Mouse (Mus musculus): ENCODE measurements around the gene Map2k4. TPM values are rescaled to one million over a fixed set of nuclear protein-coding genes. Genes with fewer than 3 reads are reported as not detected.

The Map2k4 gene
- polyA plus RNA-seq, 1 experiment from 2014 or later = 63.6 TPM

- ATAC-seq (ENCODE audit: insufficient number of reproducible peaks, low FRiP score, low TSS enrichment, low read depth) = no peak
- no peak overlapping the region for H3K9ac ChIP-seq
- H3K4me2 ChIP-seq = no peak overlapping the region
- H3K27me3 ChIP-seq = no peaks in the 10 kb centered on the region
- peaks cover 4% of the 10 kb centered on the region; the same call in 1 of the 2 replicates for H3K4me1 ChIP-seq
- WGBS = 83% methylated on average over 1 of the region's 1 CpGs
- no peaks in the 10 kb centered on the region for H3K36me3 ChIP-seq
- H3K27ac ChIP-seq = no peak overlapping the region
- no peak overlapping the region for H3K4me3 ChIP-seq
- H3K9me3 ChIP-seq = no peaks in the 10 kb centered on the region
These were observed 16.6 kb downstream of the Map2k4 start for GRCm38 (mm10) chr11:65771546-65771945.

- no peak overlapping the region for H3K9ac ChIP-seq
- no peak overlapping the region for H3K27ac ChIP-seq
- ATAC-seq (ENCODE audit: insufficient number of reproducible peaks, low FRiP score, low TSS enrichment, low read depth) = no peak
- no peak overlapping the region for H3K4me3 ChIP-seq
- H3K36me3 ChIP-seq = no peaks in the 10 kb centered on the region
- no peak overlapping the region for H3K4me2 ChIP-seq
- no peaks in the 10 kb centered on the region for H3K27me3 ChIP-seq
- 81% methylated on average over 5 of the region's 5 CpGs for WGBS
- H3K4me1 ChIP-seq = peaks cover 4% of the 10 kb centered on the region; the same call in 1 of the 2 replicates
- H3K9me3 ChIP-seq = no peaks in the 10 kb centered on the region
These were observed 18.1 kb downstream of the Map2k4 start for GRCm38 (mm10) chr11:65769990-65770389.

- H3K36me3 ChIP-seq = no peaks in the 10 kb centered on the region
- peaks cover 4% of the 10 kb centered on the region; the same call in 1 of the 2 replicates for H3K4me1 ChIP-seq
- no peak overlapping the region for H3K9ac ChIP-seq
- ATAC-seq (ENCODE audit: insufficient number of reproducible peaks, low FRiP score, low TSS enrichment, low read depth) = no peak
- H3K9me3 ChIP-seq = no peaks in the 10 kb centered on the region
- no peak overlapping the region for H3K4me3 ChIP-seq
- no peaks in the 10 kb centered on the region for H3K27me3 ChIP-seq
- no peak overlapping the region for H3K27ac ChIP-seq
- H3K4me2 ChIP-seq = no peak overlapping the region
These were observed 19.7 kb downstream of the Map2k4 start for GRCm38 (mm10) chr11:65768445-65768844.

GRCm38 (mm10) chr11:65760912-65761311 lies 27.2 kb downstream of the Map2k4 start:
- 91% methylated on average over 2 of the region's 2 CpGs for WGBS
- Histone ChIP-seq H3K36me3 (no peaks in the 10 kb centered on the region), H3K27me3 (no peaks in the 10 kb centered on the region), H3K9ac (no peak overlapping the region), H3K4me1 (no peaks in the 10 kb centered on the region), H3K4me3 (no peak overlapping the region), H3K4me2 (no peak overlapping the region), H3K9me3 (no peaks in the 10 kb centered on the region), H3K27ac (no peak overlapping the region)
- ATAC-seq (ENCODE audit: insufficient number of reproducible peaks, low FRiP score, low TSS enrichment, low read depth) = no peak

- H3K4me2 ChIP-seq = no peak overlapping the region
- 91% methylated on average over 1 of the region's 1 CpGs for WGBS
- no peak overlapping the region for H3K9ac ChIP-seq
- H3K27ac ChIP-seq = no peak overlapping the region
- no peaks in the 10 kb centered on the region for H3K27me3 ChIP-seq
- no peak for ATAC-seq (ENCODE audit: insufficient number of reproducible peaks, low FRiP score, low TSS enrichment, low read depth)
- no peaks in the 10 kb centered on the region for H3K9me3 ChIP-seq
- H3K4me3 ChIP-seq = no peak overlapping the region
- H3K4me1 ChIP-seq = no peaks in the 10 kb centered on the region
- peaks cover under 1% of the 10 kb centered on the region; the same call in 1 of the 2 replicates for H3K36me3 ChIP-seq
These were observed 28.7 kb downstream of the Map2k4 start for GRCm38 (mm10) chr11:65759350-65759749.

- no peak overlapping the region for H3K9ac ChIP-seq
- H3K27me3 ChIP-seq = no peaks in the 10 kb centered on the region
- no peak for ATAC-seq (ENCODE audit: insufficient number of reproducible peaks, low FRiP score, low TSS enrichment, low read depth)
- H3K4me3 ChIP-seq = no peak overlapping the region
- no peaks in the 10 kb centered on the region for H3K4me1 ChIP-seq
- 69% methylated on average over 4 of the region's 4 CpGs for WGBS
- H3K9me3 ChIP-seq = no peaks in the 10 kb centered on the region
- H3K27ac ChIP-seq = no peak overlapping the region
- peaks cover 4% of the 10 kb centered on the region; the same call in 1 of the 2 replicates for H3K36me3 ChIP-seq
- no peak overlapping the region for H3K4me2 ChIP-seq
These were observed 33.9 kb downstream of the Map2k4 start for GRCm38 (mm10) chr11:65754161-65754560.

GRCm38 (mm10) chr11:65753593-65753992 lies 34.5 kb downstream of the Map2k4 start:
- no peaks in the 10 kb centered on the region for H3K9me3 ChIP-seq
- H3K9ac ChIP-seq = no peak overlapping the region
- no peak overlapping the region for H3K4me2 ChIP-seq
- ATAC-seq (ENCODE audit: insufficient number of reproducible peaks, low FRiP score, low TSS enrichment, low read depth) = no peak
- H3K27ac ChIP-seq = no peak overlapping the region
- H3K27me3 ChIP-seq = no peaks in the 10 kb centered on the region
- H3K36me3 ChIP-seq = peaks cover 4% of the 10 kb centered on the region; the same call in 1 of the 2 replicates
- no peaks in the 10 kb centered on the region for H3K4me1 ChIP-seq
- no peak overlapping the region for H3K4me3 ChIP-seq
- 85% methylated on average over 2 of the region's 2 CpGs for WGBS

- no peak overlapping the region for H3K27ac ChIP-seq
- H3K4me3 ChIP-seq = no peak overlapping the region
- ATAC-seq (ENCODE audit: insufficient number of reproducible peaks, low FRiP score, low TSS enrichment, low read depth) = no peak
- 79% methylated on average over 3 of the region's 3 CpGs for WGBS
- H3K27me3 ChIP-seq = no peaks in the 10 kb centered on the region
- no peak overlapping the region for H3K4me2 ChIP-seq
- no peaks in the 10 kb centered on the region for H3K9me3 ChIP-seq
- no peak overlapping the region for H3K9ac ChIP-seq
- peaks cover 8% of the 10 kb centered on the region; the same call in 1 of the 2 replicates for H3K4me1 ChIP-seq
- H3K36me3 ChIP-seq = peaks cover 4% of the 10 kb centered on the region; the same call in 1 of the 2 replicates
These were observed 37.6 kb downstream of the Map2k4 start for GRCm38 (mm10) chr11:65750546-65750945.

GRCm38 (mm10) chr11:65747433-65747832 lies 40.7 kb downstream of the Map2k4 start:
- H3K36me3 ChIP-seq = no peaks in the 10 kb centered on the region
- H3K9ac ChIP-seq = no peak overlapping the region
- H3K4me3 ChIP-seq = no peak overlapping the region
- no peak overlapping the region for H3K27ac ChIP-seq
- no peak overlapping the region for H3K4me2 ChIP-seq
- H3K9me3 ChIP-seq = no peaks in the 10 kb centered on the region
- H3K4me1 ChIP-seq = peaks cover 9% of the 10 kb centered on the region; the same call in 1 of the 2 replicates
- H3K27me3 ChIP-seq = no peaks in the 10 kb centered on the region
- no peak for ATAC-seq (ENCODE audit: insufficient number of reproducible peaks, low FRiP score, low TSS enrichment, low read depth)

GRCm38 (mm10) chr11:65745707-65746333 lies 42.3 kb downstream of the Map2k4 start:
- peaks cover 9% of the 10 kb centered on the region; the same call in 1 of the 2 replicates for H3K4me1 ChIP-seq
- H3K9ac ChIP-seq = no peak overlapping the region
- no peaks in the 10 kb centered on the region for H3K36me3 ChIP-seq
- no peak overlapping the region for H3K4me3 ChIP-seq
- H3K9me3 ChIP-seq = no peaks in the 10 kb centered on the region
- no peaks in the 10 kb centered on the region for H3K27me3 ChIP-seq
- 81% methylated on average over 8 of the region's 8 CpGs for WGBS
- H3K4me2 ChIP-seq = no peak overlapping the region
- H3K27ac ChIP-seq = no peak overlapping the region
- no peak for ATAC-seq (ENCODE audit: insufficient number of reproducible peaks, low FRiP score, low TSS enrichment, low read depth)

GRCm38 (mm10) chr11:65743866-65744265 lies 44.2 kb downstream of the Map2k4 start:
- WGBS = 88% methylated on average over 3 of the region's 3 CpGs
- Histone ChIP-seq H3K4me1 (peaks cover 9% of the 10 kb centered on the region; the same call in 1 of the 2 replicates), H3K9me3 (no peaks in the 10 kb centered on the region), H3K27me3 (no peaks in the 10 kb centered on the region), H3K36me3 (no peaks in the 10 kb centered on the region), H3K4me3 (no peak overlapping the region), H3K4me2 (no peak overlapping the region), H3K9ac (no peak overlapping the region), H3K27ac (no peak overlapping the region)
- ATAC-seq (ENCODE audit: insufficient number of reproducible peaks, low FRiP score, low TSS enrichment, low read depth) = no peak

GRCm38 (mm10) chr11:65740811-65741210 lies 47.3 kb downstream of the Map2k4 start:
- no peak overlapping the region for H3K4me3 ChIP-seq
- no peaks in the 10 kb centered on the region for H3K27me3 ChIP-seq
- H3K9me3 ChIP-seq = no peaks in the 10 kb centered on the region
- H3K27ac ChIP-seq = no peak overlapping the region
- no peak overlapping the region for H3K9ac ChIP-seq
- 0 out of 2 replicates have a peak, but pooled peaks cover 3% of the 10 kb centered on the region for H3K4me1 ChIP-seq
- ATAC-seq (ENCODE audit: insufficient number of reproducible peaks, low FRiP score, low TSS enrichment, low read depth) = no peak
- no peaks in the 10 kb centered on the region for H3K36me3 ChIP-seq
- WGBS = 61% methylated on average over 5 of the region's 5 CpGs
- H3K4me2 ChIP-seq = no peak overlapping the region

Measured in limb, embryonic 15.5 days (tissue).